Mouse (Mus musculus) myocyte (in vitro differentiated cells): ENCODE measurements around the gene Eef2k.

Source experiments
- MAX ChIP-seq: IDR thresholded peaks from one replicate; pipeline ENCODE4 v1.6.1; 2011; ENCODE audit warnings: low read depth, mild to moderate bottlenecking, control low read depth
- MYOD1 ChIP-seq, 3 experiments: IDR thresholded peaks; one replicate each; pipeline ENCODE4 v1.6.1; 2011; ENCODE audit warnings: control low read depth in 2 of 3, low read depth in 2 of 3, mild to moderate bottlenecking in 2 of 3, moderate library complexity in 1 of 3; ENCODE audit not compliant: insufficient read length in 2 of 3, control insufficient read depth in 1 of 3
- MYOG ChIP-seq, 3 experiments: IDR thresholded peaks; one replicate each; pipeline ENCODE4 v1.6.1; 2011; ENCODE audit warnings: control low read depth in 2 of 3, low read depth in 2 of 3, mild to moderate bottlenecking in 2 of 3; ENCODE audit not compliant: insufficient read length in 2 of 3, control insufficient read depth in 1 of 3, insufficient read depth in 1 of 3
- POLR2A ChIP-seq: IDR thresholded peaks from one replicate; pipeline ENCODE4 v1.6.1; 2011; ENCODE audit warnings: low read depth, mild to moderate bottlenecking, control low read depth, moderate library complexity; ENCODE audit not compliant: insufficient read length
- POLR2AphosphoS2 ChIP-seq: IDR thresholded peaks from one replicate; pipeline ENCODE4 v1.6.1; 2011; ENCODE audit warnings: low read depth, control low read depth; ENCODE audit not compliant: insufficient read length
- REST ChIP-seq: IDR thresholded peaks from one replicate; pipeline ENCODE4 v1.6.1; 2011; ENCODE audit warnings: mild to moderate bottlenecking, control low read depth, moderate library complexity; ENCODE audit not compliant: insufficient read depth, insufficient read length
- SRF ChIP-seq: IDR thresholded peaks from one replicate; pipeline ENCODE4 v1.6.1; 2011; ENCODE audit warnings: low read depth; ENCODE audit not compliant: control insufficient read depth, insufficient read length
- USF1 ChIP-seq: IDR thresholded peaks from one replicate; pipeline ENCODE4 v1.6.1; 2011; ENCODE audit warnings: low read depth, mild to moderate bottlenecking, control low read depth, moderate library complexity

- TF ChIP-seq USF1 = no peak
- no peak for TF ChIP-seq POLR2A
- TF ChIP-seq MYOD1 (IDR thresholded peaks at IDR 0.05; ENCODE audit: control insufficient read depth in 1 of 3, insufficient read length in 2 of 3, low read depth in 2 of 3) = no peak
- no peak for TF ChIP-seq REST
- TF ChIP-seq MYOG (IDR thresholded peaks at IDR 0.05; ENCODE audit: control insufficient read depth in 1 of 3, insufficient read depth in 1 of 3, insufficient read length in 2 of 3, low read depth in 2 of 3) = no peak
- TF ChIP-seq POLR2AphosphoS2 = no peak
- TF ChIP-seq MAX = no peak
- TF ChIP-seq SRF = no peak
Measured at GRCm38 (mm10) chr7:120940343-120940742, 97.7 kb downstream of the Eef2k start.
